12 mouse cellular contexts compared by ENCODE assay signal in genomic region chr17:10336558-10336957, GRCm38 (mm10). TPM values are rescaled to one million over a fixed set of nuclear protein-coding genes. Genes with fewer than 3 reads are reported as not detected.
DNase-seq lines count a peak whose midpoint lies in the region; ATAC-seq and TF ChIP-seq lines count a peak whose summit lies in the region.
"Had no signal": no experiment of that assay in that cellular context is flagged by ENCODE, and none has a peak within 500 bp of the region (broad histone marks: within the 10 kb centered on the region; RNA-seq: fewer than 3 reads in every experiment).

No protein-coding gene starts in this region.

- no peak for DNase-seq in heart, postnatal 10 days
- no peak for DNase-seq in forebrain, postnatal 0 days
- DNase-seq in midbrain, embryonic 14.5 days, result no peak
- no peak for DNase-seq in urinary bladder, postnatal 10 days (ENCODE audit: low spot score)
- DNase-seq in cerebellum, adult 11 months, result no peak
- DNase-seq in adrenal gland, adult 18-20 months (ENCODE audit: low spot score in 2 of 2), result no peak

- ATAC-seq in heart, embryonic 15.5 days (replicated peaks; ENCODE audit: insufficient number of reproducible peaks, insufficient read depth, low FRiP score, low read depth), result no peak
- ATAC-seq in forebrain, postnatal 0 days, result no peak
- no peak for ATAC-seq in midbrain, embryonic 14.5 days (ENCODE audit: low FRiP score, low TSS enrichment)

- H3K9me3 ChIP-seq in heart, embryonic 15.5 days (replicated peaks), result no peaks in the 10 kb centered on the region
- no peaks in the 10 kb centered on the region for H3K9me3 ChIP-seq in forebrain, postnatal 0 days (ENCODE audit: low read length)
- no peaks in the 10 kb centered on the region for H3K9me3 ChIP-seq in midbrain, embryonic 14.5 days (ENCODE audit: control insufficient read depth, low read length)
- H3K9me3 ChIP-seq: embryonic facial prominence, embryonic 12.5 days; liver, embryonic 15.5 days; stomach, embryonic 15.5 days had no signal

- H3K4me3 ChIP-seq in heart, embryonic 15.5 days, result no peak overlapping the region
- H3K4me3 ChIP-seq in brown adipose tissue, adult 24 weeks (ENCODE audit: insufficient read depth, low read depth, low read length), result 0 out of 2 replicates have a peak overlapping the region, but pooled peaks have one; percentile 1
- no peak overlapping the region for H3K4me3 ChIP-seq in forebrain, postnatal 0 days (ENCODE audit: low read depth, low read length)
- no peak overlapping the region for H3K4me3 ChIP-seq in midbrain, embryonic 14.5 days (replicated peaks; ENCODE audit: low read depth, low read length)
- H3K4me3 ChIP-seq: liver, embryonic 15.5 days had no signal

- H3K36me3 ChIP-seq in heart, embryonic 15.5 days, result no peaks in the 10 kb centered on the region
- H3K36me3 ChIP-seq in forebrain, postnatal 0 days (ENCODE audit: insufficient read depth), result no peaks in the 10 kb centered on the region
- H3K36me3 ChIP-seq in midbrain, embryonic 14.5 days (ENCODE audit: control insufficient read depth, insufficient read depth, low read length), result no peaks in the 10 kb centered on the region
- H3K36me3 ChIP-seq: embryonic facial prominence, embryonic 12.5 days; liver, embryonic 15.5 days; stomach, embryonic 15.5 days had no signal

- no peaks in the 10 kb centered on the region for H3K27me3 ChIP-seq in heart, embryonic 15.5 days
- H3K27me3 ChIP-seq in forebrain, postnatal 0 days (ENCODE audit: insufficient read depth, low read length), result no peaks in the 10 kb centered on the region
- H3K27me3 ChIP-seq in midbrain, embryonic 14.5 days (ENCODE audit: control insufficient read depth, insufficient read depth, low read length), result no peaks in the 10 kb centered on the region
- H3K27me3 ChIP-seq: CH12.LX; embryonic facial prominence, embryonic 12.5 days; stomach, embryonic 15.5 days had no signal

- 0 out of 2 replicates have a peak overlapping the region, but pooled peaks have one; percentile 79 for H3K4me2 ChIP-seq in heart, embryonic 15.5 days
- peak overlapping the region; percentile 66; the same call in 1 of the 2 replicates for H3K4me2 ChIP-seq in forebrain, postnatal 0 days (ENCODE audit: low read depth)
- H3K4me2 ChIP-seq in midbrain, embryonic 14.5 days (ENCODE audit: low read length), result peak overlapping the region; percentile 65; the same call in 1 of the 2 replicates

- H3K27ac ChIP-seq in heart, embryonic 15.5 days, result peak overlapping the region; percentile 94
- peak overlapping the region; percentile 51 for H3K27ac ChIP-seq in brown adipose tissue, adult 24 weeks (replicated peaks; ENCODE audit: low read depth, low read length)
- H3K27ac ChIP-seq in forebrain, postnatal 0 days (ENCODE audit: low read depth, low read length), result peak overlapping the region; percentile 92; the same call in 1 of the 2 replicates
- peak overlapping the region; percentile 94 for H3K27ac ChIP-seq in midbrain, embryonic 14.5 days (replicated peaks; ENCODE audit: low read depth, low read length)
- H3K27ac ChIP-seq: embryonic facial prominence, embryonic 12.5 days; liver, embryonic 15.5 days; stomach, embryonic 15.5 days had no signal

- H3K4me1 ChIP-seq in heart, embryonic 15.5 days (replicated peaks), result peaks cover 32% of the 10 kb centered on the region
- peaks cover 9% of the 10 kb centered on the region for H3K4me1 ChIP-seq in brown adipose tissue, adult 24 weeks (ENCODE audit: control insufficient read depth, insufficient read depth, insufficient read length, low read length)
- 0 out of 2 replicates have a peak, but pooled peaks cover 12% of the 10 kb centered on the region for H3K4me1 ChIP-seq in forebrain, postnatal 0 days (ENCODE audit: insufficient read depth)
- peaks cover 27% of the 10 kb centered on the region for H3K4me1 ChIP-seq in midbrain, embryonic 14.5 days (ENCODE audit: control insufficient read depth, insufficient read depth, low read length)
- H3K4me1 ChIP-seq: liver, embryonic 15.5 days had no signal

- intact Hi-C loops in heart, postnatal 10 days (cut with DNase I), result no loop called here

- no peak for TF ChIP-seq CTCF in forebrain, postnatal 0 days (IDR thresholded peaks at IDR 0.05; ENCODE audit: low read depth)

- 83% methylated on average over 12 of the region's 12 CpGs for WGBS in heart, embryonic 15.5 days
- 51% methylated on average over 12 of the region's 12 CpGs for WGBS in forebrain, postnatal 0 days
- WGBS in midbrain, embryonic 14.5 days, result 61% methylated on average over 12 of the region's 12 CpGs

- H3K9ac ChIP-seq in heart, embryonic 15.5 days, result no peak overlapping the region
- H3K9ac ChIP-seq in forebrain, postnatal 0 days, result no peak overlapping the region
- H3K9ac ChIP-seq in midbrain, embryonic 14.5 days (replicated peaks; ENCODE audit: low read length), result no peak overlapping the region; the same call in 1 of the 2 replicates
- H3K9ac ChIP-seq: embryonic facial prominence, embryonic 12.5 days; liver, embryonic 15.5 days; stomach, embryonic 15.5 days had no signal

RNA-seq across cellular contexts. Expression of gene Qk, which starts 16.9 kb away (rescaled TPM):
- polyA plus RNA-seq in heart, embryonic 15.5 days (2015; fragmentation: Nextera tagmentation; extraction: Ambion mirVana), result 34.3 and 43.3 TPM in 2 replicates
- total RNA-seq in heart, postnatal 10 days (2021), result 100 to 1,000 TPM; 548 to 551 TPM
- polyA plus RNA-seq in brown adipose tissue, adult 24 weeks (2012; ENCODE audit: insufficient read depth, insufficient read length, missing spikeins), result 165 and 326 TPM in 2 replicates
- total RNA-seq in forebrain, postnatal 0 days (2014; rRNA removed), result 203 and 225 TPM in 2 replicates
- 27.0 and 43.0 TPM in 2 replicates for polyA plus RNA-seq in forebrain, postnatal 0 days (2015; fragmentation: Nextera tagmentation; extraction: Ambion mirVana)
- polyA plus RNA-seq in midbrain, embryonic 14.5 days (2014; fragmentation: Nextera tagmentation; extraction: Ambion mirVana), result 52.9 and 62.8 TPM in 2 replicates
- 100 to 1,000 TPM; 188 to 233 TPM for total RNA-seq in adrenal gland, adult 18-20 months (2021)
